Mouse (Mus musculus) liver, embryonic 16.5 days (tissue): ENCODE measurements around the gene Abcb11. TPM values are rescaled to one million over a fixed set of nuclear protein-coding genes. Genes with fewer than 3 reads are reported as not detected.
"Not testable (repeated sequence)": the region's sequence is repeated elsewhere in the genome, so short reads cannot be mapped to it uniquely, and the experiment has no call there.

ENCODE experiments used
- ATAC-seq: fragments of 200-750 bp; cut with Nextera tagmentation; 2 replicates; pipeline ENCODE4 v1.8.0; 2017; ENCODE audit warnings: low read depth, mild to moderate bottlenecking, moderate number of reproducible peaks, moderate library complexity
- H3K27ac ChIP-seq: fragments of 300-500 bp; sonication (generic); 2 replicates; pipeline ENCODE4 v1.5.1; 2014; ENCODE audit warnings: mild to moderate bottlenecking, low read length
- H3K27me3 ChIP-seq: fragments of 300-500 bp; sonication (generic); 2 replicates; pipeline ENCODE4 v1.6.1; 2014; ENCODE audit warnings: low read depth, low read length, mixed read lengths; ENCODE audit not compliant: control insufficient read depth, insufficient read depth
- H3K36me3 ChIP-seq: fragments of 300-500 bp; sonication (generic); 2 replicates; pipeline ENCODE4 v1.6.1; 2014; ENCODE audit warnings: mild to moderate bottlenecking; ENCODE audit not compliant: control insufficient read depth, insufficient read depth
- H3K4me1 ChIP-seq: fragments of 300-500 bp; sonication (generic); 2 replicates; pipeline ENCODE4 v1.6.1; 2014; ENCODE audit warnings: low read depth, low read length, mixed read lengths; ENCODE audit not compliant: control insufficient read depth
- H3K4me2 ChIP-seq: fragments of 300-500 bp; sonication (generic); 2 replicates; pipeline ENCODE4 v1.6.1; 2014; ENCODE audit warnings: low read depth, low read length, mixed read lengths
- H3K4me3 ChIP-seq: fragments of 300-500 bp; sonication (generic); 2 replicates; pipeline ENCODE4 v1.5.1; 2014; ENCODE audit warnings: low read depth, mild to moderate bottlenecking, low read length
- H3K9ac ChIP-seq: fragments of 300-500 bp; sonication (generic); 2 replicates; pipeline ENCODE4 v1.6.1; 2014; ENCODE audit warnings: low read depth, low read length
- H3K9me3 ChIP-seq: fragments of 300-500 bp; sonication (generic); replicated peaks from 2 replicates; pipeline ENCODE4 v1.6.1; 2016; ENCODE audit warnings: low read length; ENCODE audit not compliant: control insufficient read depth
- WGBS: fragments of 180-500 bp; shearing (Covaris S2); extraction: QIAGEN DNeasy Blood & Tissue Kit; methylation state at CpG from one replicate; pipeline ENCODE4 v1.1.7; 2014; ENCODE audit not compliant: insufficient replicate concordance; 5-methylcytosine and 5-hydroxymethylcytosine counted together
- polyA plus RNA-seq: library from polyadenylated mRNA; unstranded; fragments of >200 nt; fragmentation: Nextera tagmentation; extraction: Ambion mirVana; gene quantifications from 2 replicates; pipeline ENCODE4 v1.2.1, GENCODE M21; 2015

The Abcb11 gene
- polyA plus RNA-seq, 1 experiment from 2014 or later, result 20.9 TPM

GRCm38 (mm10) chr2:69300568-69300967 lies 41.8 kb downstream of the Abcb11 start:
- H3K9ac ChIP-seq, H3K27me3 ChIP-seq, H3K36me3 ChIP-seq, H3K9me3 ChIP-seq, H3K4me3 ChIP-seq, H3K4me1 ChIP-seq, ATAC-seq, H3K4me2 ChIP-seq, H3K27ac ChIP-seq: not testable (repeated sequence)
- 71% methylated on average over 5 of the region's 6 CpGs for WGBS

- H3K4me2 ChIP-seq, result no peak overlapping the region
- H3K9me3 ChIP-seq, result no peaks in the 10 kb centered on the region
- H3K36me3 ChIP-seq, result no peaks in the 10 kb centered on the region; the same call in 1 of the 2 replicates
- no peak overlapping the region for H3K9ac ChIP-seq
- H3K27ac ChIP-seq, result no peak overlapping the region
- no peaks in the 10 kb centered on the region for H3K4me1 ChIP-seq
- H3K27me3 ChIP-seq, result no peaks in the 10 kb centered on the region
- no peak for ATAC-seq
- H3K4me3 ChIP-seq, result no peak overlapping the region
These were observed 47.9 kb downstream of the Abcb11 start for GRCm38 (mm10) chr2:69294508-69294907.

- H3K36me3 ChIP-seq, result peaks cover 2% of the 10 kb centered on the region
- H3K27me3 ChIP-seq, result no peaks in the 10 kb centered on the region
- H3K4me2 ChIP-seq, result no peak overlapping the region
- 31% methylated on average over 5 of the region's 5 CpGs for WGBS
- H3K9ac ChIP-seq, result no peak overlapping the region
- ATAC-seq, result no peak
- no peaks in the 10 kb centered on the region for H3K9me3 ChIP-seq
- H3K27ac ChIP-seq, result no peak overlapping the region
- no peaks in the 10 kb centered on the region for H3K4me1 ChIP-seq
- no peak overlapping the region for H3K4me3 ChIP-seq
These were observed 53.4 kb downstream of the Abcb11 start for GRCm38 (mm10) chr2:69288989-69289388.

- no peaks in the 10 kb centered on the region for H3K4me1 ChIP-seq
- no peaks in the 10 kb centered on the region; the same call in 1 of the 2 replicates for H3K36me3 ChIP-seq
- no peak overlapping the region for H3K4me2 ChIP-seq
- no peak overlapping the region for H3K9ac ChIP-seq
- WGBS, result 5% methylated on average over 1 of the region's 1 CpGs
- ATAC-seq, result no peak
- H3K4me3 ChIP-seq, result no peak overlapping the region
- no peak overlapping the region for H3K27ac ChIP-seq
- H3K27me3 ChIP-seq, result no peaks in the 10 kb centered on the region
- no peaks in the 10 kb centered on the region for H3K9me3 ChIP-seq
These were observed 66.5 kb downstream of the Abcb11 start for GRCm38 (mm10) chr2:69275875-69276274.

- Histone ChIP-seq H3K4me3 (no peak overlapping the region), H3K27ac (no peak overlapping the region), H3K9ac (no peak overlapping the region), H3K4me1 (no peaks in the 10 kb centered on the region), H3K27me3 (no peaks in the 10 kb centered on the region), H3K9me3 (no peaks in the 10 kb centered on the region), H3K4me2 (no peak overlapping the region), H3K36me3 (no peaks in the 10 kb centered on the region)
- no peak for ATAC-seq
These were observed 78.3 kb downstream of the Abcb11 start for GRCm38 (mm10) chr2:69264069-69264618.

- ATAC-seq, result no peak
- no peak overlapping the region for H3K4me2 ChIP-seq
- H3K27ac ChIP-seq, result no peak overlapping the region
- H3K36me3 ChIP-seq, result no peaks in the 10 kb centered on the region
- no peak overlapping the region for H3K4me3 ChIP-seq
- H3K4me1 ChIP-seq, result no peaks in the 10 kb centered on the region
- no peaks in the 10 kb centered on the region for H3K27me3 ChIP-seq
- H3K9me3 ChIP-seq, result no peaks in the 10 kb centered on the region
- WGBS, result 65% methylated on average over 16 of the region's 16 CpGs
- no peak overlapping the region for H3K9ac ChIP-seq
These were observed 94.1 kb downstream of the Abcb11 start for GRCm38 (mm10) chr2:69248221-69248755.

GRCm38 (mm10) chr2:69247081-69247480 lies 95.3 kb downstream of the Abcb11 start:
- no peak overlapping the region for H3K27ac ChIP-seq
- H3K4me3 ChIP-seq, result no peak overlapping the region
- no peak overlapping the region for H3K4me2 ChIP-seq
- WGBS, result 73% methylated on average over 1 of the region's 1 CpGs
- no peak overlapping the region for H3K9ac ChIP-seq
- no peaks in the 10 kb centered on the region for H3K9me3 ChIP-seq
- no peaks in the 10 kb centered on the region for H3K27me3 ChIP-seq
- ATAC-seq, result no peak
- H3K4me1 ChIP-seq, result no peaks in the 10 kb centered on the region
- H3K36me3 ChIP-seq, result no peaks in the 10 kb centered on the region

GRCm38 (mm10) chr2:69244924-69245323 lies 97.5 kb downstream of the Abcb11 start:
- no peak overlapping the region for H3K27ac ChIP-seq
- ATAC-seq, result no peak
- WGBS, result 54% methylated on average over 2 of the region's 2 CpGs
- no peaks in the 10 kb centered on the region for H3K27me3 ChIP-seq
- no peaks in the 10 kb centered on the region for H3K9me3 ChIP-seq
- H3K4me3 ChIP-seq, result no peak overlapping the region
- no peaks in the 10 kb centered on the region for H3K36me3 ChIP-seq
- no peak overlapping the region for H3K9ac ChIP-seq
- H3K4me2 ChIP-seq, result no peak overlapping the region
- H3K4me1 ChIP-seq, result no peaks in the 10 kb centered on the region

- Histone ChIP-seq H3K4me3 (no peak overlapping the region), H3K9me3 (no peaks in the 10 kb centered on the region), H3K27ac (no peak overlapping the region), H3K4me2 (no peak overlapping the region), H3K36me3 (no peaks in the 10 kb centered on the region; the same call in 1 of the 2 replicates), H3K9ac (no peak overlapping the region), H3K4me1 (no peaks in the 10 kb centered on the region), H3K27me3 (no peaks in the 10 kb centered on the region)
- ATAC-seq, result no peak
- 67% methylated on average over 9 of the region's 9 CpGs for WGBS
These were observed 103.1 kb downstream of the Abcb11 start for GRCm38 (mm10) chr2:69239315-69239714.
